Mouse (Mus musculus) right cerebral cortex, postnatal 25 days (tissue): ENCODE results near the gene Syngr2.

ENCODE experiments used
- DNase-seq: peaks from one replicate; pipeline ENCODE4 v3.0.0; 2022

The Syngr2 gene

DNA sequence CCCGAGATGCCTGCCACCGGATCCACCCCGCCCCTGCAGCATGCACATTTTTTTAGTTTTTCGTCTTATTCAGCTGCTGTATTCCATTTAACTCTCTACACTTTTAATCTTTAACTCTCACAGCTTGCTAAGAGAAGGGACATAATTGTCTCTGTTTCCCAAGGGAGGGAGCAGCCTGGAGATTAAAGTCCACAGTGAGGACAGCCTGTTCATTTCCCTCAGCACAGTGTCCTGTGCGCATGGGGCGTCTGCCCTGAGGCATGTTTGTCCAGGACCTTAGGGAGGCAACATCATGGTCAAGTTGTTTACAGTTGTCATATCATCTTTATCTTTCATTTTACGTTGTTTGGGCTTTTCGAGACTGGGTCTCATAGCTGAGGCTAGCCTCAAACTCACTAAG, 24.6 kb downstream of the Syngr2 start:
- no peak for DNase-seq

DNA sequence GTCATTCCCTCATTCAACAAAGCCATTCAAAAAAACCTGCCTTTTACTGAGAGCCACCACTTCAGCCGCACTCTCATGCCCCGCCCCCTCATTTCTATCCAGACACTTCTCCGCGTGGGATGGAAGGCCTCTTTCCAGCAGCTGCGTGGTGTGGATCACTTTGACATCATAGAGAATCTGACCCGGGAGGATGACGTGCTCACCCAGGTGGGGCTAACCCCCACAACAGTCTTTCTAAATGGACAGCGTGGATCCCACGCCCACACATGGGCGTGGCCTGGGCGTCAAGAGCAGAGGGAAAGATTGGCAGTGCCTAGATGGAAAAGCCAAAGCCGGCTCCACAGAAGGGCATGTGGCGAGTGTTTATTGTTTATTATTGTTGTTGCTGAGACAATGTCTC, 26.8 kb downstream of the Syngr2 start:
- DNase-seq = peak; percentile 49

DNA sequence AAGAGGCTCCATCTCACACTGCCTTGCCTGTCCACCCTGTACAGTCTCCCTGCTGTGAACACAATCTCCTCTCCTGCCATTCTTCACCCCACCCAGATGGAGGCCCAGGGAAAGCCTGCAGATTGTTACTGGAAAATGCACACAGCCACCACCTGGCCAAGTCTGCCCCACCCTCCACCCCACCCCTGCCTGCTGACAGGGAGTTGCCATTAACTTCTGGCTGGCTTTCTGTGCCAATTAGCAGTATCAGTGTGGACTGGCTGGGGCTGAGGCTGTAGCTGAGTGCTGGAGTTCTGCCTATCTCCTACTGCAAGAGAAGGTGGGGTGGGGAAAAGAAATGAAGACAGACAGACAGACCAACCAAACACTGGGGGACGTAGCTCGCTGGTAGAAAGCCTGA, 29.1 kb downstream of the Syngr2 start:
- DNase-seq = no peak

DNA sequence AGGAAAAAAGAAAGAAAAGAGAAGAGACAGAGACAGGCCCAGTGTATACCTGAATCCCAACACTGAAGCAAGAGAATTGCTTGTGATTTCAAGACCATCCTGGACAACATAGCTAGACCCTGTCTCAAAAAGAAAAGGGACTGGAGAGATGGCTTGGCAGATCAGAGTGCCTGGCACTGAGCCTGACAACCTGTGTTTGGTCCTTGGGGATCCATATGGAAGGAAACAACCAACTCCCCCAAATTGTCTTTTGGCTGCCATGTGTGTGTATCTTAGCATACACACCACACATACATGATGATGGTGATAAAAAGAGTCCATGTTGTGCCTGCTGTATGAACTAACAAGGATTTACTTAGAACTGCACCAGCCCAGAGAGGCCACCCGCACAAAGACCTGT, 29.6 kb downstream of the Syngr2 start:
- DNase-seq = no peak

DNA sequence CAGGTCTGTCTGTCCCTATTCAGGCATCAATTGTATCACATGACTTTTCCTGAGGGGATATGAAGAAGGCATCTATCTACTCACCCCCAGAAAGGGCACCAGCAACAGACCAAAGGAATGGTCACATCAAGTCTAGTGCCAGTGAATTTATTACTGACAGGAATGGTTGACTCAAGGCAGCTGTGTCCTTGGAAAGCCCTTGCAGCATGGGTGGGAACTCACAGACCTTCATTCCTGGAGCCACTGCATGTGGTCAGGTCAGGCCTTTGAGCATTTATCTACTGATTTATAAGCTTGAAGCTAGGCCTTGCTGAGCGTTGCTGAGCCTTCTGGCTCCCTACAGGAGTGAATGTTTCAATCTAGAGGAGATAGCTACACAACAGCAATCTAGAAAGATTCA, 31.4 kb downstream of the Syngr2 start:
- DNase-seq = no peak

DNA sequence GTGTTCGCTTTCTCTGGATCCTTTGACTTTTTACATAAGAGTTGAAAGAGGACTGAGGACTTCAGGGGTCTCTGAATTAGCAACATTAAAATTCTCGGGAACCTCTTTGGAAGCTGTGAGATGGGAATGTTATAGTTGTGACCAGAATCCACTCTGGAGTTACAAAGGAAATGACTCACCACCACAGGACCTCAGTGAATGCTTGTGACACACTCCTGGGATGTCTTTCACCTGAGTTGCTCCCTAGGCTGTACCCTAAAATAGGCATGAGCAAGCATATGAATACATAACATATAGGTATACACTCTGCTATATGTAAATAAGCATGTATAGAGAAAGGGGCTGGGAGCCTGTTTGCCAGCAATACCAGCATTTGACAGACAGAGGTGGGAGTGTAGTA, 34.0 kb downstream of the Syngr2 start:
- DNase-seq = no peak

DNA sequence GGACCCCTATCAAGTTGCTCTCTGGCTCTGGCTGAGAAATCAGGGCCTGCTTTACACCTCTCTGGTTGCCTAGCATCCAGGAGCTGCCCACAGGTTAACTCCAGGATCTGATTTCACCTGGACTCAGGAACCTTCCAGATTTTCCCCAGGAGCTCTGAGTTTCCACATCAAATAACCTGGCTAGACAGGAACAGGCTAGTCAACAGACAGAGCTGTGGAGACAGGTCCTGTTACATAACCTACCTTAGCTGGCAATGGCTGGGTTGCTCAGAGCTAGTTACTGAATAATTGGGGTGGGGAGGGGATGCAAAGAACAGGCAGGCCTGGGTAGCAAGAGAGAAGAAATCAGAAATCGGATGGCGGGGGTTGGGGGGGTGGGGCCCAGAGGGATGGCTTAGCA, 35.5 kb downstream of the Syngr2 start:
- no peak for DNase-seq

DNA sequence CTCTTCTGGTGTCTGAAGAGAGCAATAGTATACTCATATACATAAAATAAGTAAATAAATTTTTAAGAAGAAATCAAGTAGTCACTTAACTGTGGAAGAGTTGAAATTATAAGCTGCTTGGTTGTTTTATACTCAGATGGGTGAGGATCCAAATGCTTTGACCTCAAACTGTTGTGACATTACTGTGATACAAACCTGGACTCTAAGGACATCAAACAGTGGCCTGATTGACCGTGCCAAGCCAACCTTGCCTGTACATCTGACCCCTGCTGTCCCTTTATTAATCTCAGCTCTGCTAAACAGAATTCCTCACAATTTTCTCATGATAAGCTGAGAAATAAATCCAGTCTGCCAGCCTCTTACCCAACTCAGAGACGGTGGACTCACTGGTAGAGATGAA, 36.2 kb downstream of the Syngr2 start:
- DNase-seq = no peak

DNA sequence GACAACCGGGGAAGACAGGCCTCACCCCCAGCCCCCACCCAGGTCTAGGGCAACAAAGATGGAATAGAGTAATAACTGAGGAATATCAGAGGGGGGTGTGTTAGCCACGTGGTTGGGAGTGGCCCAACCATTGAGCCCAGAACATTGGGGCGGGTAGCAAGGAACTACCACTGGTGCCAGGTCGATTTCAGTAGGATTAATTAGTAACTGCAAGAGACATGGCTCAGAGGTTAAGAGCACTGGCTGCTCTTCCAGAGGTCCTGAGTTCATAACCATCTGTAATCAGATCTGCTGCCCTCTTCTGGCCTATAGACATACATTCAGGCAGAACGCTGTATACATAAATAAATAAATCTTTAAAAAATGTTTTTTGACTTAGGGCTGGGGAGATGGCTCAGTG, 37.2 kb downstream of the Syngr2 start:
- DNase-seq = no peak

DNA sequence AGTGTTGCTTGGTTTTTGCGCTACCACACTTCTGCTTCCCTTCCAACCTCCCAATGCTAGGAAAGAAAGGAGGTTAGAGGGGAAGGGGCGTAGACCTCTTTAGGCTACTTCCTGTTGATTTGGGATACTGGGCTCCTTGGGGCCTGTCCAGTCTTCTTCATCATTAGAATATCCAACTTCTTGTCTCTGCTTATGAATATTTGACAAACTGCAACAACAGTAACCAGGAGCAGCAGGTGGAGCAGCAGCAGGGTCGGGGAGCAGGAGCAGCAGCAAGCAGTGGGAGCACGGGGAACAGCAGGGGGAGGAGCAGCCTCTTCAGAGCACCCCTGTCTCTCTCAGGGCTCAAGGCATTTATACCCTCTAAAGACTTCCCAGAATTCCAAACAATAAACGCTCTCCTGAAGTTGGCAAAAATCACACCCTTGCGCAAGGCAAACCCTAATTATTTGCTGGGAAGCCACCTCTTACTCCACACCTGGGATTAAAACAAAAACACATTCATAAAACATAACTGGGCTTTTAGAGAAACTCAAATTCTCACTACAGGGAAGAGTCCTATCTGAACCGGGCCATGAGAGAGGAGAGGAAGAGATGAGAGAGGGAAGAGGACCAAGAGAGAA, 38.2 kb downstream of the Syngr2 start:
- no peak for DNase-seq

DNA sequence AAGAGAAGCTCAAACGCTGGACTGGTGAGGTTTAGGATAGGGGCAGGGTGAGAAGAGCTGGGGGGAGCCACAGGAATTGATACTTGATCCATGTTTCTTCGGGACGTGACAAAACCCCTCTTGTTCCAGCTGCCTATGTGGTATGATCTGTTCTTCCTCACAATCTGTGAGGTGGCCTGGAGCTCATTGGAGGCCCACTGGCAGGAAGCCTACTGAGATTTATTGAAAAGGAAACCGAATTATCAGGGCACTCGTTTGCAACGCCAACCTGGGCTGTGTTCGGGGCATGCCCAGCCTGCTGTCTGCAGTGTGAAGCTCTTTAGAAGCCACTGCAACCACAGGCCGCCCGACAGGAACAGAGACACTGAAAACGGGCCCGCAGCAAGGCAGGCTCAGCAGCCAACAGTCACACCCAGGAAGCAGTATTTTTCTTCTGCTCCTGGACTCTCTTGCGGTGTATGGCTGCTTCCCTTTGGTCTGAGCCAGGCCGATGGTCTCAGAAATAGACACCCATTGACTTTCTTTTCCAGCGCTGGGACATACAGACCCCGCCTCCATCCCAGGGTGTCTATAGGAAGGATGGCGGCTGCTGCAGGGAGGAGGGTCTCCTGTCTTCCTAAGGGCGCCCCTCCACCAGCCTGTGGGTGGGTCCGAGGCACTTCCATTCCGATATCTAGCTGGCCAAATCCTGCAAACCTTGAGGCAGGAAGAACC, 39.0 kb downstream of the Syngr2 start:
- no peak for DNase-seq

DNA sequence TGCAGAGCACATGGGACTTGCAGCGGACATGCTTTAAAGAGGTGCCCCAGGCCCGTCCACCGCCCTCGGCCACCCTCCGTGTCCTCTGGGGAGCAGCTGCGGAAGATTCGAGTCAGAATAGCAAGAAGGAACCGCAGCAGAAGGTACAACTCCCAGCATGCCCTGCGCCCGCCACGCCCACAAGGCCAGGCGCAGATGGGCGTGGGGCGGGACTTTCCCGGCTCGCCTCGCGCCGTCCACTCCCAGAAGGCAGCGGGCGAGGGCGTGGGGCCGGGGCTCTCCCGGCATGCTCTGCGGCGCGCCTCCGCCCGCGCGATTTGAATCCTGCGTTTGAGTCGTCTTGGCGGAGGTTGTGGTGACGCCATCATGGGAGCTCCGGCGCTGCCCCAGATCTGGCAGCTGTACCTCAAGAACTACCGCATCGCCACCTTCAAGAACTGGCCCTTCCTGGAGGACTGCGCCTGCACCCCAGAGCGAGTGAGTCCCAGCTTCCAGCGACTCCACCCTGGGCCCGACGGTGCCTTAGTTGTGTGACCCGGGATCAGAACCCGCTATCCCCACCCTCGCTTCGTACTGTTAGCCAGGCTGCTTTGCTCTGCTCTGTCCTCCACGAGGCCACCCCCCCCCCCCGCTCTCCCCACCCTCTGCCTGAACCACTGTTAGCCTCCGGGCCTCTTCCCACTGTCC, 39.7 kb downstream of the Syngr2 start, which contains the start of gene Birc5:
TSS of gene Birc5 (plus strand) at position 267 of the 687 bp plus-strand sequence.
- peak; percentile 96 for DNase-seq

DNA sequence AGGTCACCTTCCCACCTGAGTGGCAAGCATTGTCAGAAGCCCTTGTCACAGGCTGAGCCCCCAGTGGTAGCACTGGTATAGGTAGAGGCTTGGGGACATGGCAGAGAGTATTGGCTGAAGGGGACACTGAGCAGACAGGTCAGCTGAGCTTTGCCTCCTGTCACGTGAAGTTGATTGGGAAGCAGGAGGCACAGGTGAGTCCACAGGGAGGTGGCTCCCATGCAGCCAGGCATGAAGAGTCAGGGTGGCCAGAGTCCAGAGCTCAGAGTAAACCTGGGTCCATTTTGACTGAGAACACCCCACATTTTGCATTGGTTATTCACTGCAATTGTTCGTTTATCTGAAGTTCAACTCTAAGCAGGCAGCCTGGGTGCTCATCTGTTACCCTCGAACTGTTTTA, 43.4 kb downstream of the Syngr2 start:
- DNase-seq = no peak

DNA sequence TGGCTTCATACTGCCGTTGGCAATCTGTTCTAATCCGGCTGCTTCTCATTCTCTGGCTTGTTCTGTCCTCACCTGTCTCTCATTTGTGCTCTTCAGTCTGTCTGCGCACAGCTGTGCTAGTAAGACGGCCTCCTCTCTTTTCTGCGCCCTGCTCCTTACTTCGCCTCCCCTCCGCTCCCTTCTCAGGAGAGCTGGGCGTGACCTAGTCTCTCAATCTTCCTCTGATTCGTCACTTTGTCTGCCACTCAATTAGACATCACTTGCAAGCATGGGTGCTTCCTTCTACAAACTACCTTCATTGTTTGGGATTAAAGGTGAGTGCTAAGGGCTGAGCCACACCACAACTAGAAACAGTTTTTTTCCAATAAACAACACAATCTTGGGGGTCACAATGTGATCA, 44.8 kb downstream of the Syngr2 start:
- no peak for DNase-seq

DNA sequence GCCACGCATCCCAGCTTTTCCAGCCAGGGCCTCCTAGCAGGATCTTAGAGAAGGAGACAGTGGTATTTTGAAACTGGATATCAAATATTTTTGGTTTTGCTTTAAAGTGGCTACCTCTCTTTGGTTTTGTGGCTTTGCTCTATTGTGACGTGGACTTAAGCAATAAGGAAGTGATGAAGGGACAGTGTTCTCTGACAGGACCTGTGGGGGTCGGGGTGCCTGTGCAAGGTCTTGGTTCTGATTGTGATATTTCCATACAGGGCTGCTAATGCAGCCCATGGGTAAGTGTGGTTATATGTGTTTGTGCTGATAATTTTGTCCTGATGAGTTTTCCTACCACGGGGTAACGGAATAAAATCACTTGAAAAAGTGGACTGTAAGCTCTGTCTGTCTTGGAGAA, 45.9 kb downstream of the Syngr2 start:
- no peak for DNase-seq

DNA sequence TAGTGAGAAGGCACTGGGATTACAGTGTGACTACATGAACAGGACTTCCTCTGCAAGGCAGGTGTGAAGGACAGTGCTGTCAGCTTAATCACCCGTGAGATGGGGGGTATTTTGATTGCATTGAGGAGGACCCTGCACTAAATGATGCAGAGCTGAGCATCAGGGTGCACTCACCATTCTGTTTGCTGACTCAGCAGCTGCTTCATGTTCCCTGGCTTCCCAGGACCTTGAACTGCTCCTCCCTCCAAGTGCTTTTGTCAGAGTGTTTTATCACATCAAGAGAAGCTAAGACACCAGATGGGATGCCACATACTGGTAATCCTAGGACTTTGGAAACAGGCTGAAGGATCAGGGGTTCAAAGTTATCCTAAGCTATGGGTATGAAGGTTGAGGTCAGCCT, 46.5 kb downstream of the Syngr2 start:
- no peak for DNase-seq

DNA sequence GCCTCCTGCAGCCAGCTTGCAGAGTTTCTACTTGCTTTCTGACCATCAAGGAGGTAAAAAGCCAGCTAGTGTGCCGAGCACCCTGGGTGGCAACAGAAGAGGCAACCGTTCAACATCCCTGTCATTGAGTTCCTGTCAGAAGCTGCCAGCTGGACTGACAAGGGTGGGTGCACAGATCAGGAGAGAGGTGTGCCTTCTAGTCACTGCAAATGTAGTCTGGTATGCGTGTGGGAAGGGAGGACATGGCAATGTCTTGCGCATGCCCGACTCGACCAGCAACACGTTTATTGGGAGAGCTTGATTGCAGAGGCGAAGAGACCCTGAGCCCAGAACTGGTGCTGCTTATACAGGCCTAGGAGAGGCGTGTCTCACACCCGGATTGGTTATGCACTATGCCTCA, 48.0 kb downstream of the Syngr2 start:
- no peak for DNase-seq

DNA sequence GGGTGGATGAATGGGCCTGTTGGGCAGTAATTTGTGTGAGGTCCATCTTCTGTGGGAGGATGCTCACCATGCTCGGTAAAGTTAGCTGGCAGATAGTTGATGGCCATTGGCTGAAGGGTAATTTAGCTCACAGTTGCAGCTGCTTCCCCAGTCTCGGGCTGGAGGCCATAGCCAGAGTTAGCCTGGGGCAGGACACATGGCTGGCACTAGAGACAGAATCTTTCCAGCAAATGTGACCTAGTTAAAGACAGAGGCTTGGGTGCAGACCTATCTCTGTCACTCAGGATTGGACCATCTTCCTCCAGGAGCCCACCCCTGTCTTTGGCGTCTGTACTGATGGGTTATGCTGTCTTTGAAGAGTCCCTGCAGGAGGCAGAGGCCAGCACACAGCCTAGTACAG, 48.9 kb downstream of the Syngr2 start:
- DNase-seq = no peak

DNA sequence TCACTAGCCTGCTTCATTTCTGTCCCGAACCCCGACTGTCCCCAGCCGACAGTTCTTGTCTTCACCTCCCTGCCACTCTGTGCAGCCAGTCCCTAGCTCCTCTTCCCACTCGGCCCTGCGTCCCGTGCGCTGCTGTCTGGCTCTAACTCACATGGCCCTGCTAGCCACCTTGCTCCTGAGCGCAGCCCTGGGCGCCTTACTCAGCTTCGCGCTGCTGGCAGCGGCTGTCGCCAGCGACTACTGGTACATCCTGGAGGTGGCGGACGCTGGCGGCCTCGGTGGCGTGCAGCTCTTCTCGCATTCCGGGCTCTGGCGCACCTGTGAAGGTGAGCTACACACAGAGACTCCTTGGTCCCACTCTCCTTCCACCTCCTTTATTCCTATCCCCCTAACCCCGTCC, 51.1 kb downstream of the Syngr2 start, which contains the start of gene Tmem235:
TSS of gene Tmem235 (plus strand) at position 152 of the 400 bp plus-strand sequence.
- DNase-seq = no peak

DNA sequence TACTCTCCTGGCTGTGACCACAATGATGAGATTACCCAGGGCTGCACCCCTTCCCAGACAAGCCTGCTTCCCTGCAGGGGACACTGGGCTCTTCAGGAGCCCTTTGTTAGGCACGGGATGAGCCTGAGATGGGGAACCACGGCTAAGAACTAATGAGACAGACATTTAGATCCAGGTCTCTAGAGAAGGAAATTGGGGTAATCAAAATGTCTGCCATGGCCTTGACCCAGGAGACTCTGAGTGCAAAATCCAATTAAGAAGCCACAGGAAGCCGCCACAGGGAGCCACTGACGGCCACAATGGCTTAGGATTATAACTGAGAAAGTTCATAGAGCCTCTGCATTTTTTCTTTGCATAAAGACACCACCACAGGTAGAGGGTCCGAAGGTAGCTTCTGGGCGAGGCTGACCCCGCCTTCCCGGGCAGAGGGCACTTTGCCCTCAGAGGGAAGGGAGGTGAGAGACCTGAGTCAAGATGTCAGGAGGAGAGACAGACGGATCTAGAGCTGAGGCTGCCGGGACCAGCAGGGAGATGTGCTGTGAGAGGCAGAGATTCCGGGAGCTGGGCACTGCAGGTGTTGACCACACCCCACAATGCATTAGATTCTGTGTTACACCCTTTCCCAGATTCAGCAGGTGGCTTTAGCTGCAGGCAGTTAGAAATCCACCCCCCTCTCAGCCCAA, 53.8 kb downstream of the Syngr2 start:
- no peak for DNase-seq
